Mouse (Mus musculus) lung, adult 2 months (tissue): ENCODE measurements around the gene Erp27.

Source experiments
- CTCF ChIP-seq: fragments of 200-500 bp; IDR thresholded peaks from 2 replicates; pipeline ENCODE4 v1.5.1; 2011; ENCODE audit warnings: mild to moderate bottlenecking, low read length, control low read depth; ENCODE audit not compliant: insufficient read depth
- POLR2A ChIP-seq: fragments of 200-500 bp; IDR thresholded peaks from 2 replicates; pipeline ENCODE4 v1.6.1; 2011; ENCODE audit warnings: low read depth, mild to moderate bottlenecking, control low read depth, low read length, borderline replicate concordance; ENCODE audit errors: extremely low read depth

DNA sequence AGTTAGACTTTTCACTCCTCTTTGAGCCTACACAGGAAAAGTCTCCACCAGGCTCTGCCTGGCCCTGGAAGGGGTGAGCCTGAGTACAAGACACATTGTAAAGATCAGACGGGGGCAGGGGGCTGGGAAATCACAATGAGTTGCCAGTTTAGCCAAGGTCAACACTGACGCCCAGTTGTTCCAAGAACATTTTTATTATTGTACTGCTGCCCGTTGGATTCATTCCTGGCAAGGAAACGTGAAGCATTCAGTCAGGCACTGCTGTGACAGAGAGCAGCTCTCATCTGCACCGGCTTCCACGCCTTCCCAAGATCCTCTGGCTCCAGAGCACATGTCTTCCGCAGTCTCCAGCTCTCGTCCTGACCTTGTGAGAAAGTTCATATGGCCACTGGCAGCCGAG, 34.1 kb downstream of the Erp27 start:
- TF ChIP-seq CTCF = no peak
- no peak for TF ChIP-seq POLR2A
